Mouse (Mus musculus): ENCODE results near the gene Ift81.

The Ift81 gene

DNA sequence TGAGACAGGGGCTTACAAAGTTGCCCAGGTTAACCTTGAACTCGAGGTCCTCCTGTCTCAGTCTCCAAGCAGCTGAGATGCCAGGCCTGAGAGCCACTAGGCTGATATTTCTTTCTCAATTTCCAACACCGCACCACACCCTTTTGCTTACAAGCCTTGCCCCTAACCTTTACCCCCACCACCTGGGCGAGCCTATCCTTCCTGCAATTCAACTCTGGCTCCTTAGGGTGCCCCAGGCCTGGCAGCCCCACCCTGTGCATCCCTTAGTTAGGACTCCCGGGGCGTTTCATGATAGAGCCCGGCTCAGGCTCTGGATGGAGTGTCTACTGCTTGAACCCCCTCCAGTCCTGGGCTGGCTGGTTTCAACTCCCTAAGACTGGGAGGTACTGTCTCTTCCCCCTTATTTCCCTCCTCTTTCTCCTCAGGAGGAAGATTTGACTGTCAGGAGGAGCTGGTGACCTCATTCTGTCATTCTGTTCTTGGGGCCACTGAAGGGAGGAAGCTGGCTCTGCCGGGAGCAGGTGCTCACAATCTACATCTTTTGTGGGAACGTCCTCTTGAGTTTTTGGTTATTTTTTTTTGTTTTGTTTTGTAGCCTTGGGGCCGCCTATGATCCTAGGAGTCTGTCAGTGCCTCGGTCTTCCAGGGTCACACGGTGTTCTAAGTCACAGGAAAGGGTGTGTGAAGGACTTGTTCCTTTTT, 98.1 kb downstream of the Ift81 start:
- in situ Hi-C loops (cut with MboI), result no loop called here

DNA sequence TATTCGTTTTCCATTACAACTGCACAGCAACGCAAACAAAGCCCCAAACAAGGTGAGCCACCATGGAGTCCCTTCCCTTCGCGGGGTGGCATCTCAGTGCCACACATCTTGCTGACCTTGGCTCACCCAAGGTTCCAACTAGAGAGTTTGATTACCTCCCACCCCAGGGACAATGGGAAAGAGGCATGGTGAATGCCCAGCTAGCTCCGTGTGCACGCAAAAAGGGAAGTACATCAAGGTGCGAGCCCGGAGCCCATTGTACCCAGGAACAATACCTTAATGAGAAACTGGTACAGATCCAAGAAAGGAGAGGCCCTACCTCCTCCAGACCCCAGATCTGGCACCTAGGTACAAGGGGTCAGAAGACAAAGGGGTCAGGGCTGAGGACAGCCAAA, 100.2 kb downstream of the Ift81 start:
- in situ Hi-C loops (cut with MboI), result no loop called here

DNA sequence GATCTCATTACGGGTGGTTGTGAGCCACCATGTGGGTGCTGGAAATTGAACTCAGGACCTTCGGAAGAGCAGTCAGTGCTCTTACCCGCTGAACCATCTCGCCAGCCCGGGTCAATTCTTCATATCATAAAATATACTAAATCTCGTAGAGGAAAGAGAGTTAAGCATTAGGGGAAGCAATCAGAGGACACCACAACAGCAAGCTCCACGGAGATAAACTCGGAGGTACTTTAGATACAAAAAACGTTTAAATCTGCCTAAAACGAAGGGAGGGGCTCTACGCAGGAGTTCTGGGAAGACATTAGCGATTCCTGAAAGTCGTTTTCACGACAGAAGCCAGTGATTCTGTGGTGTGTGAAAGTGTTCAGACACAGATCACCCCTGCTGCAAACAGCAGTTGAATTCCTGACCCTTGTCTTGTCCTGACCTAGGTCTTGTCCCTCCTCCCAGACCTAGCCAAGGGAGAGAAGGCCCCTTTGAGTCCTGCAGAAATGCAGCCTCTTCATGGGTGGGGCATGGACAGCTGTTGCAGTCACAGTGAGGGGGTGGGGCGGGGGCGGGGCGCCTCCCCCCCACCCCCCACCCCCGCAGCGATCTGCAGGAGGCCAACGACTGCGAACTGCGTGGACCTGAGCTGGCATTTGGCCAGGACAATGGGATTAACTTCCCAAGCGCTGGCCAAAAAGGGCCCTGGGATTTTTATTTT, 100.7 kb downstream of the Ift81 start:
- in situ Hi-C loops (cut with MboI), result no loop called here

DNA sequence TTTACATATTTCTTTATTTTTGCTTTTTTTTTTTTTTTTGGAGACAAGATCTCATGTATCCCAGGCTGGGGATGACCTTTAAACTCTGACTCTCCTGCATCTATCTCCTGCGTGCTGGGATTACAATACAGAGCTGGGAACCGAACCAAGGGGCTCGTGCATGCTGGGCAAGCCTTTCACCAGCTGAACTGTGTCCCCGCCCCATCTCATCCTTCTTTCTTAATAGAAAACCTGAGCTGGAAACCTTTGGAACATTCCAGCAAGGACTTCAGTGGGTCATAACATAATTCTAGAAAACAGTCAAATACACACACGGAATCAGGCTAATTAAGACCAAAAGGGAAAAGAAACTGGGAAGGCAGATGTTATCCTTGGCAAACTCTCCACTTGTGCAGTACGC, 102.3 kb downstream of the Ift81 start:
- in situ Hi-C loops (cut with MboI), result no loop called here

DNA sequence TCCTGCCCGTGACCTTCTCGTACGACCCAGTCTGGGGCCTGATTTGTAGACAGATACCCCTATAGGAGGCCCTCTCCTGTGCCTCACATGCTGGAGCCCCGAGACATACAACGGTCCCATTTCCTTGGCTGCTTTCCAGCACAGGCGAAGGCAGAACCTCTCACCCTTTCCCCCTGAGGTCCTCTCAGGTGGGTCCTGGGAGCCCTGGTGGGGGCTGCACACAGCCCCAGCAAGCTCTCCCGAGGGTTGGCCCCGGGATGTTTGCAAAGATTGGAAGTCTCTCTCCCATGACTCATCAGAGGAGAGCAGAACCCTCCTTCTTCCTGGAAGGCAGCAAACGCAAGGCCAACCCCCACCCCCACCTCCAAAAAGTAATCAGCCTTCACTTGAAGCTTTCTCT, 102.9 kb downstream of the Ift81 start:
- in situ Hi-C loops (cut with MboI), result no loop called here

DNA sequence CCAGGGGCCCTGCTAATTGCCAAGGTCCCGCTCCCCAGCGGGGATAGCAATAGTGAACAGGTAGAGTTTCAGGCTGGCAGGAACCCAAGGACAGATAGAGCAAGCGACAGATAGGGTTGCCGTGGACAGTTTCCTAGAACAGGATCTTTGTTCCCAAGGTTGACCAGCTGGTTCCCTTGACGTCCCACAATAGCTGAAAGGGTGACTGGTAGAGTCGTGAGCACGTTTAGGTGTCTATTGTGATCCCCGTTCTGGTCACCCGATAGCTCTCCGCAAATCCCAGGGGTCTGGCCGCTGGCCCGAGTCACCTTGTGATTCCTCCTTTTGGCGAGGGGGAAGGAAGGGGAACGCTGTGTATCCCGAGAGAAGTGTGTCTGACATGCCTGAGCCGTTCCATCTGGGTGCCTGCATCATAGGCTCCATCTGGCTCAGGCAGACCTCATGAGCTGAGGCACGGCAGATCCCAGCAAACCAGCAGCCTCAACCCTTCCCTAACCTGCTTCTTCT, 103.6 kb downstream of the Ift81 start:
- in situ Hi-C loops (cut with MboI), result no loop called here

DNA sequence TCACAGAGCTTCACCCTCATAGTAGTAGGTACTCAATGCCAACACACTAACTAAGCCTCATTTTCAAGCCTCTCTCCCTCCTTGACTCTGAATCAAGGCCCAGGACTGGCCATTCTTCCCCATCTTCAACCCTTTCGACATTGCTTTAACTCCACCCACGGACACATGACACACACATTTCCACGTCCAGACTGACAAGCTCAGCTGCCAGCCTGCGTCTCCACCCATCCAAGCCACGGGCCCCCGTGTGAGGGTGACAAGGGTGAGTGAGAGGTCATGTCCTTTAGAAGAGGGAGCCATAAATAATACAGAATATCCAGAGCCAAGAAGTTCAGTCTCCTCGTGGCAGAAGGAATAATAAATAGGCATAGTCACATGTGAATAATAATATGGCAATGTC, 104.7 kb downstream of the Ift81 start:
- in situ Hi-C loops (cut with MboI), result no loop called here

DNA sequence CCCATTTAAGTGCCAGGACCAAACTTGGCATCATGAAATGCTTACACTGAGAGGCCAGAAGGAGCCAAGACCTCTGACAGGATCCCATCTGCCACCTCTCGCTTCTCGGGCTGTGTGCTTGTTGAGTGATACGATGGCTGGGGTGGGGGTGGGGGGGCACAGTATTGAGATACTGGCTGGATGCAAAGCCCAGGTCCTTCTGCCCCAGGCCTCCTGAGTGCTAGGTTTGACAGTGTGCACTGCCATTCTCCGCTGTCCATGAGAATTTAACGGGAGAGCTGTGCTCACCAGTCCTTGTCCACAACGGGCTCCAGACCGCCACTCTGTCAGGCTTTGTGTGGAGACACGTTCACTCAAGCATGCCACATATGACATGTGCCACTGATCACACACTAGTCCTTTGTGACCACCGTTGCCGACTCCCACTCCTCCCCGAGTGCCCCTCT, 105.4 kb downstream of the Ift81 start:
- in situ Hi-C loops (cut with MboI), result no loop called here

DNA sequence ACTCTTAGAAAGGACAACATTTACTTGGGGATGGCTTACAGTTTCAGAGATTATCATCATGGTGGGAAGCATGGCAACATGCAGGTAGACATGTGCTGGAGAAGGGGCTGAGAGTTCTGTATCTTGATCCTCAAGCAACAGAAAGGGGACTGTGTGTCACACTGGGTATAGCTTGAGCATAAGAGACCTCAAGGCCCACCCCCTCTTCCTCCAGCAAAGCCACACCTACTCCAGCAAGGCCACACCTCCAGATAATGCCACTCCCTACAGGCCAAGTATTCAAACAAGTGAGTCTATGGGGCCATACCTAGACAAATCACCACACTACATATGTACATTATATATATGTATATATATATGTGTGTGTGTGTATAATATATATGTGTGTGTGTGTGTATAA, 106.9 kb downstream of the Ift81 start:
- in situ Hi-C loops (cut with MboI), result no loop called here

DNA sequence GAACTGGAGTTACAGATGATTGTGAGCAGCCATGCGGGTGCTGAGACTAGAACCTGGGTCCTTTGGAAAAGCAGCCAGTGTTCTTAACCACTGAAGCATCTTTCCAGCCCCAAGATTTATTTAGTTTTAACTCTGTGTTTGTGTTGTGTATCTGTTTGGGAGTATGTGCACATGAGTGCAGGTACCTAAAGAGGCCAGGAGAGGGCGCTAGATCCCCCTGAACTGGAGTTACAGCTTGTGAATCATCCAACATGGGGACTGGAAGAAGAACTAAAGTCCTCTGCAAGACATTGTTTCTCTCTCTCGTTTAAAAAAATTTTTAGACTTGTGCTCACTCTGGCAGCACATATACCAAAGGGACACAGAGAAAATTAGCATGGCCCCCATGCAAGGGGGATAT, 107.9 kb downstream of the Ift81 start:
- in situ Hi-C loops (cut with MboI), result no loop called here

DNA sequence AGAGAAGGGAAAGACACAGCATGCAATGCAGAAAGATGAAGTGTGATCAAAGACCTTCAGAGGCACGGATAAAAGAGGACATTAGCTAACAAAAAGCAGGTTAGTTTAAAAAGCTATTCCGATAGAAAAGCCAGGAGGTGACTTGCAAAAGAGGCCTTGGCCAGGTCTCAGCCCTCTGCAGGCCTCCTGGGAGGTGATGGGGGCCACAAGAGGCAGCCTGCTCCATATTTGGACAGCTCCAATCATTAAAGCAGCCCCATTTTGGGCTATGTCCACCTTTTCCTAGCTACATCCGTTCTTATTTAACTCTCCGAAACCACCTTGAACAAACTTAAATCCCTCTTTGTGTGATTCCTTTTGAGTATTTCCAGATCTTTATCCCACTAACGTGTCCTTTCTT, 108.8 kb downstream of the Ift81 start:
- in situ Hi-C loops (cut with MboI), result no loop called here

DNA sequence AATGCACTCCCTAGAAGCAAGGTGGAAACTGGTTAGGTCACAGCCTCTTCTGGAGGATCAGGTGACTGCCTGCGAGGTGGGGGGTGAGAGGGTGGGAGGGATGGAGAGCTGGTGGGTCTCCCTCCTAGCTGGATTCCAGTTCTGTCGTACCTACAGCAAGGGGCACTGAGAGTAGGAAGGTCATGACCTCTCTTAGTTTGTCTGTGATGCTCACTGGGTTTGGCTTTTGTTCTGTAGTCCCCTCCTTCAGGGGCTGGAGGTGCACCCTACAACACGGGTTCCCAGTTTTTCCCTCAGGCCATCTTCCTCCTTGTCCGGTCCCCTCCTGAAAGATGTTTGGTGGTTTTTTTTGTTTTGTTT, 110.6 kb downstream of the Ift81 start:
- in situ Hi-C loops (cut with MboI), result no loop called here

DNA sequence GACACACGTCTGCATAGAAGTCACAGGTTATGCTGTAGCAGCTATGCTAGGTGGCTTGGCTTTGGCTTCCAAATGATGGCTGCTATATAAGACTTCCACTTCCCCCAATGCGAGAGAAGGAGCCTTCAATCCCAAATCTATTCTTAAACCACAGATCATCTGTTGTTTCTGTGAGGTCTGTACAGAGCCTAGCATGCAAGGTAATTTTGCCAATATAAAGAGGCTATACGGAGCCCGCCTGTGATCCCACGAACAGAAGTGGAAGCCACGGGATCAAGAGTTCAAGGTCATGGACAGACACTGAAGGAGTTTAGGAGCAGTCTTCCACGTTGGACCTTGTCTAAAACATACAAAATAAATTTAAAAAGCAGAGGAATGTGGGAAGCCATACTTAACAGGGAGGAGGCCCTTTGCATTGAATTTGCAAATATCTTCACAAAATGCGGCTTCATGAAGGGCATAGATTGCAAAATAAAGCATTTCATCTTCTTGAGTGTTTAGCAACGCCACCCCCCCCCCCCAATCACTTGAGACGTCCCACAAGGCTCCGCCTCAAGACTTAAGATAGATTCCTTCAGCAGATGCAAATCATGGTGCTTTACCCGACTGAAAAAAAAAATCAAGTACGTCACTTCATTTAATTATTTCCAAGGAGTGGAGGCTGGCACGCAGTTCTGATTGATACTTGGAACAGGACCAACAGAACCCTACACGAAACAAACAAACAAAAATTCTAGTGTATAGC, 111.1 kb downstream of the Ift81 start:
- in situ Hi-C loops (cut with MboI), result no loop called here

DNA sequence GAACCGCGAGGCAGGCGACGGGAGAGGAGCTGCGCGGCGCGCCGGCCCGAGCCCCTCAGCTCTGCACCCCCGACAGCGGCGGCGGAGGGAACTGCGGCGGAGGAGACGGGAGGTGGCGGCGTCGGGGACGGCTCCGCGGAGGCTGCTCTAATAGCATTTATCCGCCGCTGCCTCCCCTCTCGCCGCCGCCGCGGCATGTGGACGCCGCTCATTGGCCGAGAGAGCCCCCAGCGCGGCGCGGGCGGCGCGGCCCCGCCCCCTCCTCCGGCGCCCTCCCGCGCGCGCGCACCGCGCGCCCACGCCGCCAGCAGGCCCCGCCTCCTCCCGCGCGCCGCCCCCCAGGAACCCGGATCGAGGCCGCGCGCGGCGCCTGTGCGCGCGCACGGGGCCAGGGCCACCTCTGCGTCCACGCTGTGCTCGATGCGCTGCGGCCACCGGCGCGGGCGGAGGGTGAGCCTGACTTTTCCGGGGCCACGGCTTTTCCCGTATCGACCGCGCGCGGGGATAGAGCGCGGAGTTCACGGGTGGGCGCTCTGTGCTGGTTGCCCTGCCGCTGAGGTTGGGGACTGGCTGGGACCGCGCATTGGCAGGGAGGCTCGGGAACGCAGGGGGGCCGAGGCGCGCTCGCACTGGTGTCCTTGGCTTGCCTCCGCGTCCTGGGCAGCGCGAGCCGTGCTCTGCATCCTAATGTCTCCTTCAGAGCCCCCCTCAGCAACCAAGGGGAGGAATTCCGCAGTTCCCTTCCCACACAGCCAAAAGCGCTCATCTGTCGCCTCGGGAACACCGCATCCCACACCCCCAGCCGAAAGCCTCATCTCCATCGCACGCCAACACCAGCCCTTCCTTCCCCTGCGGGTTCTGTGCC, 112.0 kb downstream of the Ift81 start, which contains the start of gene Atp2a2:
TSS of gene Atp2a2 (minus strand) at position 149 of the 865 bp plus-strand sequence.
- in situ Hi-C loops (cut with MboI), result no loop called here

DNA sequence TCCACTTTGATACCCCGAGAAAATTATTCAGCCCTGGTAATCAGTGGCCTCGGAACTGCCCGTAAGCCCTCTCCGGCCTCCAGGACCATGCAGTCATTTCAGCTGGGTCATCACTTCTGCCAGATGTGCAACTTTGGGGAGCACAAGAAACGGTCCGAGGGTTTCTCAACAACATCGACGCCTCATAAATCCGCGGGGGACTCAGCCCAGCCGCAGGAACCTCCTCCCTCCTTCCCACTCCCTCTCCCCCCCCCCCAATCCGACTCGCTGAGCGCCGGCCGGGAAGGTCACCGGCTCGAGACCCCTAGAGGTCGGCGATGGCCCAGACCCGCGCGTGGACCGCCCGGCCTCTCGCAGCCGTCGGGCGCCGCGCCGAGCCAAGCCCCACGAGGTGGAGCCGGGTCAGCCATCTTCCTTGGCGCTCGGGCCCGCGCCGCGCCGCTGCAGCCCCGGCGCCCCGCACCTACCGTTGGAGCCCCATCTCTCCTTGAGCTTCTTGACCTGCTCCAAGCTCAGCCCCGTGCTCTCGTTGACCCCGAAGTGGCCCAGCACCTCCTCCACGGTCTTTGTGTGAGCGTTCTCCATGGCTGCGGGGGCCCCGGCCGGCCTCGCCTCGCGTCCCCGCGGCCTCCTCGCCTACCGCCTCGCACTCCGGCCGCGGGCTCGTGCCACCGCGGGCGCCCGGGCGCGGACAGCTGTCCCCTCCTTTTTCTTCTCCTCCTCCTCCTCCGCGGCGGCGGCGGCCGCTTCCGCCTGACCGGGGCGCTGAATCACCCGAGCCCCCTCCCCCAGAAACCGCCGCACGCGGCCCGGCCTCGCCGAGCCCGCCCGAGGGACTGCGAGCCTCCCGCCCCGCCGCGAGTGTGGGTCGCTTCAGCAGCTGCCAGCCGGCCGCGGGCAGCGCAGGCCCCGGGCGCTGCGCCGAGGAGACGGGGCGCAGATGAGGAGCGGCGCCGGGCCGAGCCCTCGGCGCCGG, 112.9 kb downstream of the Ift81 start:
- in situ Hi-C loops (cut with MboI), result no loop called here

DNA sequence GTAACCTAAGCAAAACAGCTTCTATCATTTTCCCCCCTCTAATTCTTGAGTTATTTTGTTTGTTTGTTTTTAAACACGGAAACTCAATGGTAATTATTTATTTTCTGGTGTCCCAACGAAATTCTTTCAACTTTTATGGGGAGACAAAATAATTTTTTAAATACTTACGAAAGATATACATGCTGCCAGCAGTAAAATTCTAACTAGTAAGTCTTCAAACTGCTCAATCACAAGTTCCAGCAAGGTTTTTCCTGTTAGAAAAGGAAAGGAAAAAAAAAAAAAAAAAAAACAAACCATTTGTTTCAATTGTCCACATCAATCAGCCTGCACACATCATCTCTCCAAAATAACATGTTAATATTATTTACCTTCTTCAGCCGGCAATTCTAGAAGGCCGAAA, 113.8 kb downstream of the Ift81 start:
- in situ Hi-C loops (cut with MboI), result no loop called here

All from mature B cell (primary cell).